In the genomic region with DNA sequence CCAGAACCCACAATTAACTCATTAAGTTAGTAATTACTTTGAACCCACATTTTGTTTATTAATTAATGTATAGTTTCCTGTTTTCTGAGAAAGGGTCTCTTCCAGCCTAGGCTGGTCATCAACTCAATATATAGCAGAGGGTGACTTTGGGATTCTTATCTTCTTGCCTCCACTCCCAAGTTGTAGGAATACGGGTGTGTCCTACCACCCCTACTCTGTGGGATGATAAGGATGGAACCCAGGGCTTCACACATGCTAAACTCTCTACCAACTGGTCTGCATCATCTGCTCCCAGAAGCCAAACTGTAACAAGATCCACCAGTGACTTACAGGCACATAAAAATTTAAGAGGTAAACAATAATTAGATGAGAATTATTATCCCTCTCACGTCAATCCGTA, we compare ENCODE assay signal across 21 mouse cellular contexts. TPM values are rescaled to one million over a fixed set of nuclear protein-coding genes. Genes with fewer than 3 reads are reported as not detected.
"Had no signal": no experiment of that assay in that cellular context is flagged by ENCODE, and none has a peak within 500 bp of the region (broad histone marks: within the 10 kb centered on the region; RNA-seq: fewer than 3 reads in every experiment).

No protein-coding gene starts in this region.

- H3K4me1 ChIP-seq: lung, embryonic 15.5 days; megakaryocyte, embryonic 14.5 days; midbrain, embryonic 13.5 days; midbrain, embryonic 15.5 days; neural tube, embryonic 12.5 days; stomach, embryonic 15.5 days had no signal

- H3K4me3 ChIP-seq: lung, embryonic 15.5 days; megakaryocyte, embryonic 14.5 days; midbrain, embryonic 13.5 days; midbrain, embryonic 15.5 days; neural tube, embryonic 12.5 days; stomach, embryonic 15.5 days had no signal

- H3K36me3 ChIP-seq: lung, embryonic 15.5 days; midbrain, embryonic 13.5 days; midbrain, embryonic 15.5 days; neural tube, embryonic 12.5 days; stomach, embryonic 15.5 days had no signal

- H3K9ac ChIP-seq: liver, embryonic 14.5 days; lung, embryonic 15.5 days; midbrain, embryonic 13.5 days; midbrain, embryonic 15.5 days; neural tube, embryonic 12.5 days; stomach, embryonic 15.5 days had no signal

- H3K27me3 ChIP-seq: lung, embryonic 15.5 days; megakaryocyte, embryonic 14.5 days; midbrain, embryonic 13.5 days; midbrain, embryonic 15.5 days; neural tube, embryonic 12.5 days; stomach, embryonic 15.5 days had no signal

- DNase-seq: lung, adult 2 months; lung, postnatal 14 days; lung, postnatal 36 days; right cerebral cortex, postnatal 14 days; thymus, adult 2 months; thymus, postnatal 25 days; thymus, postnatal 4 days had no signal

- H3K4me2 ChIP-seq: lung, embryonic 15.5 days; midbrain, embryonic 11.5 days; midbrain, embryonic 13.5 days; midbrain, embryonic 15.5 days; neural tube, embryonic 12.5 days; stomach, embryonic 15.5 days had no signal

- H3K9me3 ChIP-seq: midbrain, embryonic 13.5 days; stomach, embryonic 15.5 days had no signal

- ATAC-seq: lung, postnatal 0 days; midbrain, embryonic 13.5 days; midbrain, embryonic 15.5 days had no signal

- H3K27ac ChIP-seq: liver, embryonic 14.5 days; lung, embryonic 15.5 days; macrophage; midbrain, embryonic 13.5 days; midbrain, embryonic 15.5 days; neural tube, embryonic 12.5 days; stomach, embryonic 15.5 days; stomach, postnatal 0 days had no signal

RNA-seq across cellular contexts. Expression of gene Tmem212, which starts 27.9 kb away (rescaled TPM):
- polyA plus RNA-seq: liver, embryonic 14.5 days; liver, embryonic 16.5 days; macrophage; midbrain, embryonic 11.5 days; midbrain, embryonic 13.5 days; neural tube, embryonic 12.5 days; spleen, adult 2 months; stomach, embryonic 15.5 days; stomach, postnatal 0 days; urinary bladder, adult 2 months had no signal
